Mouse (Mus musculus): Measurements from ENCODE around the gene Armh4.
"Not testable (repeated sequence)": the region's sequence is repeated elsewhere in the genome, so short reads cannot be mapped to it uniquely, and the experiment has no call there.

DNA sequence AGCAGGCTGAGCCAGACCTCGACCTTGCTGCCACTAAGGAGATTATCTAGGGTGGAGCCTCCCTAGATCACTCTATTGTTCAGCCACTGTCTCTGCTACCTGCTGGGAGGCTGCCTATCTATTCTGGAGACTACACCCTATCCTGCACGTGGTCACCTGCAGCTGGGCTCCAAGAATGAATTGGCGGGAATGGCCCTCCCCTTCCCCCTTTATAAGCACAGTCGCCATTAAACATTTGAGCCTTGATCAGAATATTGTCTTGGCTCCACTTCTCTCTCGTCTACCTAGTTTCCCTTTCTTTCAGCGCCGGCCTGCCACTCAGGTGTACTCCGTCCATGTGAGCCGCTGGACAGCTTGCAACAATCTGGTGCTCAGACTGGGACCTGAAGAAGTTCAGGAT is 29.8 kb upstream of the Armh4 start:
- TF ChIP-seq POLR2A (IDR thresholded peaks at IDR 0.05; ENCODE audit: borderline replicate concordance, extremely low read depth, insufficient read depth, insufficient read length, poor library complexity, severe bottlenecking); CTCF (IDR thresholded peaks at IDR 0.05; ENCODE audit: borderline replicate concordance, extremely low read depth, insufficient read depth, insufficient read length): not testable (repeated sequence)
